Mouse (Mus musculus) forebrain, embryonic 16.5 days (tissue): Measurements from ENCODE around the gene Gab1. TPM values are rescaled to one million over a fixed set of nuclear protein-coding genes. Genes with fewer than 3 reads are reported as not detected.

Source experiments
- polyA plus RNA-seq: library from polyadenylated mRNA; unstranded; fragments of >200 nt; fragmentation: Nextera tagmentation; extraction: Ambion mirVana; gene quantifications from 2 replicates; pipeline ENCODE4 v1.2.1, GENCODE M21; 2015

The Gab1 gene
- polyA plus RNA-seq, 1 experiment from 2014 or later: 10.6 TPM

Other genes with a start within 250 kb of the Gab1 start
- 53.3 and 69.9 TPM in 2 replicates for gene Smarca5, start 141.0 kb downstream of the Gab1 start, polyA plus RNA-seq
- 21.4 and 24.6 TPM in 2 replicates for gene Usp38, start 134.4 kb upstream of the Gab1 start, polyA plus RNA-seq